Mouse (Mus musculus) kidney, postnatal 25 days (tissue): ENCODE results near the gene Plekha4.

Source experiments
- DNase-seq, 2 experiments: peaks; one replicate each; pipeline ENCODE4 v3.0.0; 2021; ENCODE audit warnings: mixed read lengths in 2 of 2

The Plekha4 gene

GRCm38 (mm10) chr7:45538163-45539041 is 12.3 kb downstream of the Plekha4 start:
- DNase-seq: peak; percentile 63 to 75

- no peak for DNase-seq
These were observed 13.0 kb downstream of the Plekha4 start for GRCm38 (mm10) chr7:45539095-45539494.

GRCm38 (mm10) chr7:45540213-45540612 is 14.1 kb downstream of the Plekha4 start:
- peak; percentile 30 to 61 for DNase-seq

GRCm38 (mm10) chr7:45544525-45544924 is 18.4 kb downstream of the Plekha4 start:
- DNase-seq: no peak

DNA sequence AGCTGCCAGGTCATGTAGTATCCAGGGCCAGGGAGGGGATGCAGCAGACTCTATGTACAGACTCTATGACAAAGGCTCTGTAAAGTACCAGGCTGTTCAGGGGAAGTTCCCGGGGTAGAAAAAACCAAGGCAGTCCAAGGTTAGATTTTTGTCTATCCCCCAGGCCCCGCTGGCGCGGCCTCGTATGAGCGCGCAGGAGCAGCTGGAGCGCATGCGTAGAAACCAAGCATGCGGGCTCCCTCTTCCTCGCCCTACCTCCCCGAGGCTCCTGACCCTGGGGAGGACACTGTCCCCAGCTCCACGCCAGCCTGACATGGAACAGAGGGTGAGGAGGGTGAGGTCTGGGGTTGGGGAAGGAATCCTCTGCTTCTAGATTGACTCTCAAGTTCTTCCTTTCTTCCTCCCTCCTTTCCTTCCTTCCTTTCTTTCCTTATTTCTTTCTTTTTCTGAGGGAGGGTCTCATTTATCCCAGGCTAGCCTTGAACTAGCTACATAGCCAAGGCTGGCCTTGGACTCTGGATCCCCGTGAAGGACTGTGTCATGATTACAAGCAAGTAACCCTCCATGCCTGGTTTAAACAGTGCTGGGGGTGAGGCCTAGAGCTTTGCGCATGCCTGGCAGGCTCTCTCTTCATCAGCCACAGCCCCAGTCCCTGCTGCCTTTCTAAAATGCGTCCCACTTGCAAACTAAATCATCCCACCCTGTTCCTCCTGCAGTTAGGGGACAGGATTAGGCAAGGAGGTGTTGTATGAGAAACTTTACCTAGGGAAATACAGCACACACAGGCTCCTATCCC is 23.7 kb downstream of the Plekha4 start:
- DNase-seq: no peak

DNA sequence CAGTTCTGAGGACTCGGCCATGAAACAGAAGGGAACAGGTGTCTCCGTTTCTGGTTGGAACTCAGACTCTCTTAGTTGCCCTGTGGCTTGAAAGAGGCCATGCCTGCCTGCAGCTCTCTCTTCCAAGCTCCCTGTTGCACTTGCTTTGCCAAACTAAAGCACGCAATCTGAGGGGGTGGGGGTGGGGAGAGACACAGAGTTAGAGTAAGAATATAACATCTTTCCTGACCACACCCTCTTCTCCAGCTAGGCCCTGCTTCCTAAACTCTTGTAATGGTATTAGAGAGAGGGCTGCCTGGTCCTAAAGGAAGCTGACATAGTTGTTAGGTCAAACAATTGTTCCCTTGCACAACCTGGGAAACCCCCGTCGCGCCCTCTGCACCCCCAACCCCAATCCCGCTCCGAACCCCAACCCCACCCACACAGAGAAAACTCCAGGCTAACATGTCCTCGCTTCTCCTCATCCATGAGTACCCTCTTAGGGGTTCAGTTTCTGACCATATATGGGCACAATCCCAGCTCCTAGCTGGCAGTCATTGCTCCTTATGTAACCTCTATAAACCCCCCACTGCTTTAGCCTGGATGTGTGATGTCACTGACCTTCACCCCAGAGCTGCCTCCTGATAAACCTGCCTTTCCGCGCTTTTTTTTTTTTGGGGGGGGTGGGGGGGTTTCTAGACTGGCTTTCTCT is 24.8 kb downstream of the Plekha4 start:
- no peak for DNase-seq

DNA sequence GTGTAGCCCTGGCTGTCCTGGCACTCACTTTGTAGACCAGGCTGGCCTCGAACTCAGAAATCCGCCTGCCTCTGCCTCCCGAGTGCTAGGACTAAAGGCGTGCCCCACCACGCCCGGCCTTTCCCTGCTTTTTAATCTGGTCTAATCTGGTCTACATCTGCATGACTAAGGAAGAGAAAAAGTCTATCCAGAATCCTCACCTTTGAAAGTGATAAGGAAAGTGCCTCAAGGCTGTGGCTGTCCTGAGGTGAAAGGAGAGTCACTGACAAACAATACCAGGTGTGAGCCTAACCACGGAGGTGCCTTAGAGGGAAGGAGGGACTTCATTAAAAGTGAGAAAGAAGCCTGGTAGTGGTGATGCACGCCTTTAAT is 25.4 kb downstream of the Plekha4 start:
- no peak for DNase-seq

DNA sequence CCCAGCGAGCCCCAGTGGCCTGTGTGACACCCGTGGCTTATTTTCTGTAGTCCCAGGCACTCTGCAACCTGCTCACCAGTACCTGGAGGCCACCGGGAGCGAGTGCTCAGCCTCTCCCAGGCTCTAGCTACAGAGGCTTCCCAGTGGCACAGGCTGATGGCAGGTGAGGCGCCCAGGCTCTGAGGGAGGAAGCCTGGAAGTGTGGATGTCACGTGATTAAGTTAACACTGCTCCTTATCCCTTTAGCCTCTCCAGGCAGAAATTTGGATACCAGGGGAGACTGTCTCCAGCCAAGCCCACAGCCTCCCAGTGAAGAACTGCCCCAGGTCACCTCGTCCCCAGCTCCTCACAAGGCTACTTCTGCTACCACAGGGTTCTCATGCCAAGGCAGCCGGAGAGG is 27.4 kb downstream of the Plekha4 start:
- no peak for DNase-seq

GRCm38 (mm10) chr7:45553990-45554389 is 27.9 kb downstream of the Plekha4 start:
- DNase-seq: no peak

GRCm38 (mm10) chr7:45554744-45555143 is 28.6 kb downstream of the Plekha4 start, which contains the start of gene Hsd17b14:
TSS of gene Hsd17b14 (plus strand) at chr7:45554893.
- peak in 1 of 2 experiments; percentile 53 for DNase-seq

GRCm38 (mm10) chr7:45555787-45556186 is 29.7 kb downstream of the Plekha4 start:
- DNase-seq: peak; percentile 88

DNA sequence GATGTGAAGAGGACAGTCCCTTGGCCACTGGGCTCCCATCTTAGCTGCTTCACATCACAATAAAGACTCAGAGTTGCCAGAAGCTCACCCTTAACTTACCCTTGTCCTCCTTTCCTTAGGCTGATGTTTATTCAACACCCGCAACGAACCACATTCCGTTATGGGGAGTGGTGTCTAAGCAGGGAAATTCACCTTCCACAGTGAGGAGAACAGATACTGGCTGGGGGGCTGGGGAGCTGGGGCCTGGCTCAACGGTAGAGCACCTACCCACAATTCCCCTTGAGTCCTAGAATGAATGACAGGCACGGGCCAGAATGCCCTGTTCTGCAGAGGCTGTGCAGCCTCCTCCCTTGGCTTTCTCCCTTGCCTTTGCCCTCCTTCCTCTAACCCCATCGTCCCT is 32.8 kb downstream of the Plekha4 start:
- peak; percentile 31 to 75 for DNase-seq

- DNase-seq: peak in 1 of 2 experiments; percentile 39
These were observed 34.1 kb downstream of the Plekha4 start for GRCm38 (mm10) chr7:45560241-45560640.

DNA sequence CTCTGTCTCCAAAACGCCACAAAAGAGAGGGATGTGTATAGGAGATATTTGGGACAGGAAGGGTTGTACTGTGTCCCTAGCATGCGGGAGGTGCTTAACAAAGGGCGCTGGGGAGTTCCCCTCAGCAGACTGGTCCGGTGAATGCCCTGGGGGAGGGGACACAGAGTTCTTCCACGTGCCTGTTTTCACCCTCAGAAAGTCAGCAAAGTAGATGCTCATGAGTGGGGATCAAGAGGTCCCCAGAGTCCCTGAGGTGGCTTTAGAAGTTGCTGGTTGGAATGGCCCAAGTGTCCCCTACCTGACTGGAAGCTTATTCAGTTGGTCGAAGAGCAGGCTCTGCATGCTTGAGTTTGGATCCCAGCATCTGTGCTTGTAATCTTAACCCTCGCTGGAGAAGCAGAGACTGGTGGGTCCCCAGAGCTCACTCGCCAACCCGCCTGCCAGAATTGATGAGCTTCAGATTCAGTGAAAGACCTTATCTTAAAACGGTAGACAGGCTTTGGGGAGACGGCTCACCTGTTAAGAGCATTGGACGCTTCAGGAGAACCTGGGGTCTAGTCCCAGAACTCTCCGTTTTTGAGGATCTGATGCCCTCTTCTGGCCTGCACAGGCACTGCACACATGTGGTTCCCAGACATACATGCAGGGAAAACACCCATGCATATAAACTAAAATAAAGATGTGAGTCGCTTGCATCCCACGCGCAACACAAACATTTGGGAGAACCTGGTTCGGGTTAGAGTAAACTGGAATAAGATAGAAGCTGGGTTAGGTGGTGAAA is 34.9 kb downstream of the Plekha4 start:
- DNase-seq: peak; percentile 79 to 86

DNA sequence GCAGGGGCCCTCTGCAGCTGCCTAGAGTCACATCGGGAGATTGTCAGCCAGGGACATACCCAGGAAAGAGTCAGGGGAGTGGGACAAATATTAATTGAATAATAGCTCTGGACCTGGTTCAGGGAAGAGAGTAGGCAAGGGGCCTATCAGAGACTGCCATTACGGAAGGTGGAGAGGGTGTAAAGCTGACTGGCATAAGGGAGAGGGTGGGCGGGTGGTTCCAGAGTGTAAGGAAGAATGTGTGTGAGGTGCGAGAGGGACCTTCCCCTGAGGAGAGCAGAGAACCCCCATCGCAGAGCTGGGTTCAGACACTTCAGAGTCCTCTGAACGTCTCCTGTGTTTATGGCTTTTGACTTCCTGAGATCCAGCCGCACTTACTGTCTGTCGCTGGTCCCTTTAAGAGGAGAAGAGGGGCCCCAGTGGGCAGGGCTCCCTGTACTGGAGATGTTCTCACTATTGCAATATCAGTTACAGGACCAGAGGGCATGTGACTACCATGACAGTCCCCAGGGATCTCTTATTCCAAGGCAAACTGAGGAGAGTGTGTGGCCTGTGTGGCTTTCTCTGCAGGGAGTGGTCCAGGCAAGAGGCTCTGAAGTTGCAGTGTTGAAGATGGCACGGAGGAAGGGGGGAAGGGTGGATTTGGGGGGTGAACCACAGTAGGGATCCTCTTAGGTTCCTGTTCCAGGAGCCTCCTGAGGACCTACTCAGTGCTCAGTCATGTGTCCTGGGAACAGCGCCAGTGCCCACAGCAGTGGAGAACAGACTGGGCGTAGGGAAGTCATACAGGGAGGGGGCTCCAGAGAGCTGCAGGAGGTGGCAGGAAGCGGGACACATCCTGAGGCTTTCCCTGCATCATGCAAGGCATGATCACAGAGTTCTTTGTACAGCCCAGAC is 35.7 kb downstream of the Plekha4 start:
- peak in 1 of 2 experiments; percentile 35 for DNase-seq

DNA sequence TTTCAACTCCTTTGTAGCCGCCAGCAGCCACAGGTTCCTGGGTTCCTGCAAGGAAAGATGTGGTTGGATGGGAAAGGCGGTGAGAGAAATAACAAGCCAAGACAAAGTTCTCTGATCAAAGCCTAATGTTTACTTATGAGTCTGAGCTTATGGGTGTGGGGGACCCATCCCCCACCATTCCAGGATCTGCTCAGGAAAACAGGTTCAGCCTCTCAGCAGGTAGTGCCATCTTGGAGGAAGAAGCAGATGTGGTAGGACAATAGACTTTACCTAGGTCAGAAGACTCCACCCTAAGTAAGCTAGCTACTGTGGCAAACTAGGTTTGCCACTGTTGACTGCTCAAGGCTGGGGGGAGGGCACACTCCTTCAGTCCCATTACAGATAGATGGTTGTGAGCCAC is 38.7 kb downstream of the Plekha4 start:
- DNase-seq: peak in 1 of 2 experiments; percentile 10

GRCm38 (mm10) chr7:45565446-45565845 is 39.3 kb downstream of the Plekha4 start:
- peak in 1 of 2 experiments; percentile 14 for DNase-seq

DNA sequence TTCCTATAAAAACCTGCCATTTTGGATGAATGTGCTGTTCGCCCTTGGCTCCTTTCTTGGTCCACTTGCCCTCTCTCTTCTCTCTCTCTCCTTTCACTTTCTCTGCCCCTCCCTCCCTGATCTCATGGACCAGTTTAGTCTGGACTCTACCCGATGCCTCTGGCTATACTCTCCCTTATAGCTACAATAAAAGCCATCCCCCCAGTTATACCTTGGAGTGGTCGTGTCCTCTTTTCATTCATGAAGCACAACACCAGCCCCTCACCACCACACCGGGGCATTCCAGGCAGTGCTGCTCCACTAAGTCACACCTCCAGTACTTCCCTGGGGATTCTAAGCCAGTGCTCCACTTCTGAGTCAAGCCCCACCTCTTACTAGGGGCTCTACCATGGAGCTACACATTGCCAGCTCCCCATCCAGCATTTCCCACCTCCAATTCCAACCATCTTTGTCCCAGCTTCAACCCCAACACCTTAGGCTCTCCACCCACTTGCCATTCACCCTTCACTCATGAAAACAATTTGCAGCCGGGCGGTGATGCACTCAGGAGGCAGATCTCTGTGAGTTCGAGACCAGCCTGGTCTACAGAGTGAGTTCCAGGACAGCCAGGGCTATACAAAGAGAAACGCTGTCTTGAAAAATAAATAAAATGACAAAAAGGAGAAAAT is 41.1 kb downstream of the Plekha4 start:
- peak in 1 of 2 experiments; percentile 48 for DNase-seq

DNA sequence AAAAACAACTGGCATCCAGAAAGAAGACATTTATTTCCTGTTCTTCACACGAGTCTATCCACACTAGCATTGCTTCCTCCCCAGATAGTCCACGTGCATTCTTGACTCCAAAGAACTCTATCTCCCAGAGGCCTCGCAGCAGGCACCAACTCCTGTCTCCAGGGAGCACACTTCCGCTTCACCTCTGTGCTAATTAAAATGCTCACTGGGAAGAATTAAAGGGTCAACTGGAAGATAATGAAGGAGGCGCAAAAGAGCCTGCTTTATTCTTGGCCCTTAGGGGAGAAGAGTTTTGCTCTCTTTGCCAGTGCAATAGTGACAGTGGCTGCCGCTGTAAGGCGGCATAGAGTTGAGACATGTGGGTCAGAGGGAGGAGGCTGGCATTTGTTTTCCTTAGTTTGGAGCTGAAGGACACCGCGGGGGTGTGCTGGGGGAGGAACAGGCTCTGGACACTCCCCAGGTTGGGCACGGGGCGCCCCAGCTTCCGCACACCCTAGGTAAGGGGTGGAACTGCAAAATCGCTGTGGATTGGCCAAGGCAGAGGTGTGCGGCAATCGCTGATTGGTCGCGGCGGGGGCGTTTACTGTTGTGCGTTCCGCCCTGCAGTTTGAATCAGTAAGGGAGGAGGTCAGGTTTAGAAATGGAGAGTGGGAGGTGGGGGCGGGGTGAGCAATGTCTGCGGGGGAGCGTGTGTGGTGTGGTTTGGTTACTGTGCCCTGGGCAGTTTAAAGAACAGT is 41.8 kb downstream of the Plekha4 start:
- peak; percentile 98 to 99 for DNase-seq
